Mouse (Mus musculus) gonadal fat pad, adult 2 months (tissue): ENCODE results near the gene Ndufa13. TPM values are rescaled to one million over a fixed set of nuclear protein-coding genes. Genes with fewer than 3 reads are reported as not detected.
"Not testable (repeated sequence)": the region's sequence is repeated elsewhere in the genome, so short reads cannot be mapped to it uniquely, and the experiment has no call there.

Experiments
- DNase-seq: peaks from one replicate; pipeline ENCODE4 v3.0.0-alpha.2; 2012; ENCODE audit warnings: low read depth
- polyA plus RNA-seq: library from polyadenylated mRNA; depleted of rRNA; stranded (reverse); fragments of >200 nt; gene quantifications from 2 replicates; pipeline ENCODE4 v1.2.3, GENCODE M21; 2012; rRNA removed

Gene Ndufa13
- polyA plus RNA-seq = 106 and 123 TPM in 2 replicates

- no peak for DNase-seq
Measured at GRCm38 (mm10) chr8:69902163-69903062, at the start of gene Ndufa13, which contains the start of the genes Tssk6 and Yjefn3. Gene Ndufa13, minus strand, starts transcription at chr8:69902558. Gene Tssk6, plus strand, starts transcription at chr8:69902184. Gene Yjefn3, minus strand, starts transcription at chr8:69902712.

- no peak for DNase-seq
Measured at GRCm38 (mm10) chr8:69950300-69950699, 47.9 kb upstream of the Ndufa13 start.

GRCm38 (mm10) chr8:69942495-69942894, 40.1 kb upstream of the Ndufa13 start:
- DNase-seq = not testable (repeated sequence)

GRCm38 (mm10) chr8:69940386-69940785, 38.0 kb upstream of the Ndufa13 start:
- no peak for DNase-seq

- no peak for DNase-seq
Measured at GRCm38 (mm10) chr8:69939633-69940032, 37.3 kb upstream of the Ndufa13 start.

- DNase-seq = no peak
Measured at GRCm38 (mm10) chr8:69938245-69938982, 36.1 kb upstream of the Ndufa13 start.

GRCm38 (mm10) chr8:69937466-69937865, 35.1 kb upstream of the Ndufa13 start:
- DNase-seq = no peak

GRCm38 (mm10) chr8:69936050-69936794, 33.9 kb upstream of the Ndufa13 start:
- DNase-seq = no peak

- no peak for DNase-seq
Measured at GRCm38 (mm10) chr8:69935431-69935830, 33.1 kb upstream of the Ndufa13 start.

GRCm38 (mm10) chr8:69934582-69934981, 32.2 kb upstream of the Ndufa13 start:
- DNase-seq = no peak

- DNase-seq = no peak
Measured at GRCm38 (mm10) chr8:69933811-69934210, 31.5 kb upstream of the Ndufa13 start.

GRCm38 (mm10) chr8:69926901-69927300, 24.5 kb upstream of the Ndufa13 start:
- DNase-seq = no peak

GRCm38 (mm10) chr8:69923986-69924385, 21.6 kb upstream of the Ndufa13 start:
- DNase-seq = no peak

GRCm38 (mm10) chr8:69921141-69921540, 18.8 kb upstream of the Ndufa13 start:
- DNase-seq = no peak

GRCm38 (mm10) chr8:69919876-69920662, 17.7 kb upstream of the Ndufa13 start:
- DNase-seq = no peak

- DNase-seq = no peak
Measured at GRCm38 (mm10) chr8:69919010-69919409, 16.7 kb upstream of the Ndufa13 start.

GRCm38 (mm10) chr8:69918506-69918905, 16.1 kb upstream of the Ndufa13 start:
- no peak for DNase-seq

- no peak for DNase-seq
Measured at GRCm38 (mm10) chr8:69915748-69916147, 13.4 kb upstream of the Ndufa13 start.

- no peak for DNase-seq
Measured at GRCm38 (mm10) chr8:69914526-69914925, 12.2 kb upstream of the Ndufa13 start.

- DNase-seq = no peak
Measured at GRCm38 (mm10) chr8:69912478-69913074, 10.2 kb upstream of the Ndufa13 start.

- DNase-seq = no peak
Measured at GRCm38 (mm10) chr8:69911917-69912316, 9.6 kb upstream of the Ndufa13 start.
